Mouse (Mus musculus): ENCODE results near the gene Lig3.

DNA sequence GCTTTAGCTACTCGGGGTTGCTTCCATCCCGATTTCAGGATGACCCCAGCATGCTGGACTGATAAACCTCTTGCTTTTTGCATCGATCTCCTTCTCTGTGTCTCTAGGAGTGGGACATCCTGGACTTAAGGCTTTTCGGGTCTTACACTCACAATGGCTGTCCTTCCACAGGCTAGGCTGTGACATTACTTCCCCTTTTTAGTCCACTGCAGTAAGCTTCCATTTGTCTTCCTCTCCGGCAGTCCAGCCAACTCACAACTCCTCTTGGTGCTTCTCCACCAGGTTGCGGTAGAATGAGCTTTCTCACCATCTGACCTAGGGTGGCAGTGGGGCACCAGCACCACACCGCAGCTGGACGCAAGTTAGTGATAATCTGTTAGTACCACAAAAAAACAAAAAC lies 53.0 kb downstream of the Lig3 start:
- TF ChIP-seq GATA1 (IDR thresholded peaks at IDR 0.05; ENCODE audit: borderline replicate concordance, low read length) (no peak), FLI1 (IDR thresholded peaks at IDR 0.05; ENCODE audit: low read length) (no peak)

Data from megakaryocyte, embryonic 14.5 days (primary cell).